Mouse (Mus musculus): ENCODE measurements around the gene Ncam2.

GRCm38 (mm10) chr16:81434559-81434958 lies 234.1 kb downstream of the Ncam2 start:
- TF ChIP-seq CTCF (IDR thresholded peaks at IDR 0.05; ENCODE audit: control insufficient read depth, insufficient read depth, insufficient replicate concordance, low read depth, low read length) (no peak), POLR2A (IDR thresholded peaks at IDR 0.05; ENCODE audit: control insufficient read depth, low read depth, low read length) (no peak)

Data from testis, adult 2 months (tissue).